Mouse (Mus musculus): ENCODE data around the gene Smim24.

DNA sequence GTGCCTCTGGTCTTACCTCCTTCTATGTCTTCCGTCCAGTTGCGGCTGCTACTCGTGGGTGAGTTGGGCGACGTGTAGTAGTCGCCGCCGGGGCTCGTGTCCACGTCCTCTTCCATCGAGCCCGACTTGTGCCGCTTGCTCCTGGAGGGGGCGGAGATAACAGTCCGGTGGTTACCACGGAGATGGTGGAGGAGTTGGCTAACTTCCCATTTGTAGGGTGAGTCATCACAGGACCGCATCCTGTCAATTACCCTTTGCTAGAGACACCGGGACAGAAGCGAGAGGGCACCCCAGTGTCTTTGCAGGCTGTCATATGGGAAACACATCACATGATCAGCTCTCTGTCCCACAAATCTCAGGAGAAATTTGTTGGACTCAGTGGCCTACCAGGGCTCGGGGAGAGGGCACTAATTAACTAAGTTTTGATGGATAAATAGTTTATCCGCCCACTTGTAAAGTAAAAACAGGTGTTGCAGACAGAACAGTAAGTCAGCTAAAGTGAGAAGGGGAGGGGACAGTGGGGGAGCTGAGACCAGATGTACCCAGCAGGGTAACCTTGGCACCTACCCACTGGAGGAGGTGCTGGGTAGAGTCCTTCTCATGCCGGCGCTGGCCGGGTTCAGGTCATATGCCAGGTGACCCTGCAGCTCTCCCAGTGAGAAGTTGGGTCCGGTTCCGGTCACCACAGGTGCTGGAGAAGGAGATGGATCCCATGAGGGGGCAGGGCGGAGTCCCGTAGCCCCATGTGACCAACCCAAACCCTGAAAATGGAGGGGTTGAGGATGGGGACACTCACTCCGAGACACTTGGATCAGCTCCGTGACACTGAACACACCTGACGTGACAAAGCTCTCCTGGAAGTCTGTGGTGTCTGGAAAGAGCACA lies 14.9 kb downstream of the Smim24 start:
- TF ChIP-seq CTCF (IDR thresholded peaks at IDR 0.05; ENCODE audit: low read depth) (peak; percentile 18; the same call in 1 of the 2 replicates), EP300 (IDR thresholded peaks at IDR 0.05; ENCODE audit: low read depth) (no peak)

Measured in liver, postnatal 0 days (tissue).